Mouse (Mus musculus) heart, embryonic 12.5 days (tissue): ENCODE results near the gene Resp18. TPM values are rescaled to one million over a fixed set of nuclear protein-coding genes. Genes with fewer than 3 reads are reported as not detected.

ENCODE experiments used
- ATAC-seq: fragments of 200-750 bp; cut with Nextera tagmentation; 2 replicates; pipeline ENCODE4 v1.8.0; 2017; ENCODE audit warnings: moderate TSS enrichment, moderate library complexity; ENCODE audit not compliant: insufficient number of reproducible peaks, low FRiP score
- H3K27ac ChIP-seq: fragments of 300-500 bp; sonication (generic); 2 replicates; pipeline ENCODE4 v1.5.1; 2016; ENCODE audit warnings: mild to moderate bottlenecking, moderate library complexity; ENCODE audit not compliant: poor library complexity, severe bottlenecking
- H3K27me3 ChIP-seq: fragments of 300-500 bp; sonication (generic); replicated peaks from 2 replicates; pipeline ENCODE4 v1.6.1; 2016; ENCODE audit warnings: mild to moderate bottlenecking, moderate library complexity
- H3K36me3 ChIP-seq: fragments of 300-500 bp; sonication (generic); 2 replicates; pipeline ENCODE4 v1.6.1; 2016; ENCODE audit warnings: mild to moderate bottlenecking, moderate library complexity
- H3K4me1 ChIP-seq: fragments of 300-500 bp; sonication (generic); replicated peaks from 2 replicates; pipeline ENCODE4 v1.6.1; 2016; ENCODE audit warnings: mild to moderate bottlenecking
- H3K4me2 ChIP-seq: fragments of 300-500 bp; sonication (generic); 2 replicates; pipeline ENCODE4 v1.6.1; 2016; ENCODE audit warnings: mild to moderate bottlenecking, moderate library complexity
- H3K4me3 ChIP-seq: fragments of 300-500 bp; sonication (generic); 2 replicates; pipeline ENCODE4 v1.5.1; 2016; ENCODE audit warnings: mild to moderate bottlenecking
- H3K9ac ChIP-seq: fragments of 300-500 bp; sonication (generic); 2 replicates; pipeline ENCODE4 v1.6.1; 2016; ENCODE audit warnings: mild to moderate bottlenecking, moderate library complexity
- H3K9me3 ChIP-seq: fragments of 300-500 bp; sonication (generic); replicated peaks from 2 replicates; pipeline ENCODE4 v1.6.1; 2016; ENCODE audit warnings: mild to moderate bottlenecking, moderate library complexity
- WGBS: fragments of 180-500 bp; shearing (Covaris S2); methylation state at CpG from one replicate; pipeline ENCODE4 v1.1.7; 2016; 5-methylcytosine and 5-hydroxymethylcytosine counted together
- polyA plus RNA-seq: library from polyadenylated mRNA; unstranded; fragments of >200 nt; fragmentation: Nextera tagmentation; extraction: Ambion mirVana; gene quantifications from 2 replicates; pipeline ENCODE4 v1.2.1, GENCODE M21; 2016

The Resp18 gene
- polyA plus RNA-seq, 1 experiment from 2014 or later, result not detected

DNA sequence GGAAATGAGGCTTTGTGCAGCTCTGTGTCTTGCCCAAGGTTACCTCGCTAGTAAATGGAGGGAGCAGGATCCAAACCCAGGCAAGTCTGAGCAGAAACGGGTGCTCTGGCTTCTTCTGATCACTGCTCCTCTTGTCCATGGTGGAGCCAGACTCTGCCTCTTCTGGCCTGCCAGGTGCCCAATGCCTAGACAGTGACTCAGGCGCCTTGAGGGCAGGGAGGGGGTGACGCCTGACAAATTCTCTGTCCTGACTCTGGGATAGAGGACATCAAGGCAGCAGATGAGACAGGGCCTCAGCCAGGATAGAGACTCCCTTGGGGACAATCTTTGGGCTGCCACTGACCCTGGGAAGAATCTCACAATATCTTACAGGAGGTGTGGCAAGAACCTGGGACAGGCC is 47.0 kb downstream of the Resp18 start:
- H3K4me2 ChIP-seq, result no peak overlapping the region
- no peak for ATAC-seq
- H3K4me1 ChIP-seq, result peaks cover 14% of the 10 kb centered on the region
- no peaks in the 10 kb centered on the region for H3K9me3 ChIP-seq
- H3K36me3 ChIP-seq, result no peaks in the 10 kb centered on the region
- WGBS, result 61% methylated on average over 4 of the region's 4 CpGs
- no peaks in the 10 kb centered on the region; the same call in 1 of the 2 replicates for H3K27me3 ChIP-seq
- H3K4me3 ChIP-seq, result no peak overlapping the region
- no peak overlapping the region for H3K9ac ChIP-seq
- H3K27ac ChIP-seq, result no peak overlapping the region

DNA sequence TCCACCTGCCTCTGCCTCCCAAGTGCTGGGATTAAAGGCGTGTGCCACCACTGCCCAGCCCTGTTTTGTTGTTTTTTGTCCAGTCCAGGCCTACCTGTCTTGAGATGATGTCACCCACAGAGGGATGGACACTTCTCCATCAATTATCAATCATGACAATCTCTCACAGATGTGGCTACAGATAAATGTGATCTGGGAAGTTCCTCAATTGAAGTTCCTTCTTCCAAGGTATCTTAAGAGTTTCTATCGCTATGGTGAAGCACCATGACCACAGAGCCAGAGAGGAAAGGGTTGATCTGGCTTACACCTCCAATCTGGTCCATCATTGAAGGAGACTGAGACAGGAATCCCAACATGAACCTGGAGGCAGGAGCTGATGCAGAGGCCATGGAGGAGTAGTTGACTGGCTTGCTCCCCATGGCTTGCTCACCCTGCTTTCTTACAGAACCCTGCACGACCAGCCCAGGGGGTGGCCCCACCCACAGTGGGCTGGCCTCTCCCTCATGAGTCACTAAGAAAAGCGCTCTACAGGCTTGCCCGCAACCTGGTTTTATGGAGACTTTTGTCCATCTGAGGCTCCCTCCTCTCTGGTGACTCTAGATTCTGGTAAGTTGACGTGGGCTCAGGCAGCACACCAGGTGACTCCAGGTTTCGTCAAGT is 47.8 kb downstream of the Resp18 start:
- Histone ChIP-seq H3K27me3 (no peaks in the 10 kb centered on the region; the same call in 1 of the 2 replicates), H3K4me2 (no peak overlapping the region), H3K9me3 (no peaks in the 10 kb centered on the region), H3K4me1 (peaks cover 13% of the 10 kb centered on the region), H3K36me3 (no peaks in the 10 kb centered on the region), H3K4me3 (no peak overlapping the region), H3K9ac (no peak overlapping the region), H3K27ac (no peak overlapping the region)
- ATAC-seq, result no peak
- WGBS, result 79% methylated on average over 7 of the region's 7 CpGs

DNA sequence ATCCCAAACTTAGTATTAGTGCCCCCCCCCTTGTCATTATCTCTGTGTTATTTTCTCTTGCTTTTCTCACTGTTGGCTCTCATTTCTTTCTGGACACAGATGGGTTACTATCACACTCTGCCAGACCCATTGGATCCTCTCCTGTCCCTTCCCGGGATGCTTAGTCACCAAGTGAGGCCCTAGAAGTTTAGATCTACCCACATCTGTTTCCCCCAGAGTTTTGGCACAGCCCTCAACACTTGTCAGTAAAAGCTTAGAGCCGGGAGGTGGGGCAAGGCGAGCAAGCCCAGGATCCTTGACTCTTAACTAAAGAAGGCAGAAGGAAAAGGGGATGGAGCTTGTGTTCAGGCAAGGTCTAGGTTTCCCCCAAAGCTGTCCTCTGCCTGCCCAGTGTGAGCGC is 49.1 kb downstream of the Resp18 start:
- Histone ChIP-seq H3K27ac (no peak overlapping the region), H3K4me3 (no peak overlapping the region), H3K9ac (no peak overlapping the region), H3K9me3 (no peaks in the 10 kb centered on the region), H3K4me2 (no peak overlapping the region), H3K36me3 (no peaks in the 10 kb centered on the region), H3K27me3 (no peaks in the 10 kb centered on the region; the same call in 1 of the 2 replicates), H3K4me1 (peaks cover 11% of the 10 kb centered on the region)
- ATAC-seq, result no peak
- WGBS, result 50% methylated on average over 4 of the region's 4 CpGs

- 50% methylated on average over 1 of the region's 1 CpGs for WGBS
Observed at GRCm38 (mm10) chr1:75227653-75228052, 50.6 kb downstream of the Resp18 start.

GRCm38 (mm10) chr1:75226138-75226537 is 52.1 kb downstream of the Resp18 start:
- ATAC-seq, result no peak
- no peak overlapping the region for H3K4me3 ChIP-seq
- peaks cover 17% of the 10 kb centered on the region for H3K27me3 ChIP-seq

More at GRCm38 (mm10) chr1:75227653-75228052, 50.6 kb downstream of the Resp18 start:
- H3K36me3 ChIP-seq, result no peaks in the 10 kb centered on the region
- no peaks in the 10 kb centered on the region for H3K9me3 ChIP-seq
- H3K4me3 ChIP-seq, result no peak overlapping the region
- H3K27me3 ChIP-seq, result peaks cover 3% of the 10 kb centered on the region; the same call in 1 of the 2 replicates
- ATAC-seq, result no peak
- H3K27ac ChIP-seq, result no peak overlapping the region
- no peak overlapping the region for H3K4me2 ChIP-seq
- no peak overlapping the region for H3K9ac ChIP-seq
- peaks cover 11% of the 10 kb centered on the region for H3K4me1 ChIP-seq

GRCm38 (mm10) chr1:75225473-75225872 is 52.7 kb downstream of the Resp18 start:
- Histone ChIP-seq H3K27me3 (peaks cover 24% of the 10 kb centered on the region), H3K4me2 (no peak overlapping the region), H3K36me3 (no peaks in the 10 kb centered on the region), H3K4me1 (peaks cover 11% of the 10 kb centered on the region), H3K9me3 (no peaks in the 10 kb centered on the region), H3K27ac (no peak overlapping the region), H3K9ac (no peak overlapping the region), H3K4me3 (no peak overlapping the region)
- WGBS, result 39% methylated on average over 3 of the region's 3 CpGs
- ATAC-seq, result no peak

More at GRCm38 (mm10) chr1:75226138-75226537, 52.1 kb downstream of the Resp18 start:
- no peaks in the 10 kb centered on the region for H3K36me3 ChIP-seq
- peaks cover 11% of the 10 kb centered on the region for H3K4me1 ChIP-seq
- no peaks in the 10 kb centered on the region for H3K9me3 ChIP-seq
- no peak overlapping the region for H3K9ac ChIP-seq
- WGBS, result 67% methylated on average over 2 of the region's 2 CpGs
- H3K27ac ChIP-seq, result no peak overlapping the region
- H3K4me2 ChIP-seq, result no peak overlapping the region

DNA sequence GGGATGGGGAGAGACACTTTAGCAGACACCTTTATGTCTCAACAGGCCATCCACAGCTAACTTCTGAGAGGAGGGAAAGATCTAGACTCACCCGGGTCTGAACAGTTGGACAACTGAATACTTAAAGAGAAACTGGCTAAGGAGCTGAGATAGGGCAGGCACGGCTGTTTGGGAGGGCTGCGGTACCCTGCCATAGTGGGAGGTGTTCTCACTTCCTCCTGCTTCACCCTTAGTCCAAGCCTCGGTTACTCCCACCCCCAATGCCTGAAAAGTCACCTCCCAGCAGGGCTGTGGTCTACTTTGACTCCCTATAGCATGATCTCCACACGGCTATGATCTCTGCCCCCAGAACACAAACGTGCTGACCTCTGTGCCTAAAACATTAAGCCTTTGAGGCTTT is 54.7 kb downstream of the Resp18 start:
- Histone ChIP-seq H3K9me3 (no peaks in the 10 kb centered on the region), H3K4me3 (no peak overlapping the region), H3K4me1 (peaks cover 20% of the 10 kb centered on the region), H3K27me3 (peaks cover 39% of the 10 kb centered on the region), H3K4me2 (no peak overlapping the region), H3K9ac (no peak overlapping the region), H3K27ac (no peak overlapping the region), H3K36me3 (no peaks in the 10 kb centered on the region)
- ATAC-seq, result no peak
- WGBS, result 54% methylated on average over 6 of the region's 6 CpGs

- H3K36me3 ChIP-seq, result no peaks in the 10 kb centered on the region
- peaks cover 26% of the 10 kb centered on the region for H3K4me1 ChIP-seq
- no peak overlapping the region for H3K4me2 ChIP-seq
- no peak overlapping the region for H3K4me3 ChIP-seq
- H3K9me3 ChIP-seq, result no peaks in the 10 kb centered on the region
- H3K9ac ChIP-seq, result no peak overlapping the region
- H3K27me3 ChIP-seq, result peaks cover 45% of the 10 kb centered on the region
- ATAC-seq, result no peak
- 71% methylated on average over 6 of the region's 6 CpGs for WGBS
- H3K27ac ChIP-seq, result no peak overlapping the region
Observed at GRCm38 (mm10) chr1:75222926-75223325, 55.3 kb downstream of the Resp18 start.

Other genes starting within 250 kb of the Resp18 start
- 6.0 and 6.9 TPM in 2 replicates for gene Nhej1, start 153.2 kb downstream of the Resp18 start, polyA plus RNA-seq
- 0.21 and 0.22 TPM in 2 replicates for gene Slc23a3, start 144.5 kb downstream of the Resp18 start, polyA plus RNA-seq
- gene Cnppd1, start 135.7 kb downstream of the Resp18 start, polyA plus RNA-seq, result 39.9 and 41.1 TPM in 2 replicates
- 36.3 and 40.5 TPM in 2 replicates for gene Retreg2, start 135.6 kb downstream of the Resp18 start, polyA plus RNA-seq
- gene Zfand2b, start 109.8 kb downstream of the Resp18 start, polyA plus RNA-seq, result 26.1 and 26.7 TPM in 2 replicates
- gene Abcb6, start 98.0 kb downstream of the Resp18 start, polyA plus RNA-seq, result 16.6 TPM in 2 replicates
- 26.7 and 29.3 TPM in 2 replicates for gene Ankzf1, start 86.3 kb downstream of the Resp18 start, polyA plus RNA-seq
- 33.6 and 35.4 TPM in 2 replicates for gene Atg9a, start 86.2 kb downstream of the Resp18 start, polyA plus RNA-seq
- gene Glb1l, start 67.6 kb downstream of the Resp18 start, polyA plus RNA-seq, result 9.6 and 11.1 TPM in 2 replicates
- gene Stk16, start 67.6 kb downstream of the Resp18 start, polyA plus RNA-seq, result 78.0 and 83.1 TPM in 2 replicates
- gene Tuba4a, start 58.5 kb downstream of the Resp18 start, polyA plus RNA-seq, result 34.1 and 38.0 TPM in 2 replicates
- gene A630095N17Rik, start 46.3 kb downstream of the Resp18 start, polyA plus RNA-seq, result not detected in 2 replicates
- 34.5 and 37.5 TPM in 2 replicates for gene Dnajb2, start 42.0 kb downstream of the Resp18 start, polyA plus RNA-seq
- 0.69 and 0.96 TPM in 2 replicates for gene Ptprn, start 13.9 kb downstream of the Resp18 start, polyA plus RNA-seq
- gene Dnpep, start 39.6 kb upstream of the Resp18 start, polyA plus RNA-seq, result 113 TPM in 2 replicates
- gene Des, start 81.9 kb upstream of the Resp18 start, polyA plus RNA-seq, result 500 and 521 TPM in 2 replicates
- gene Speg, start 96.9 kb upstream of the Resp18 start, polyA plus RNA-seq, result 61.5 and 67.4 TPM in 2 replicates
- 67.7 and 69.1 TPM in 2 replicates for gene Gmppa, start 157.5 kb upstream of the Resp18 start, polyA plus RNA-seq
- gene Asic4, start 172.0 kb upstream of the Resp18 start, polyA plus RNA-seq, result 0.24 and 0.33 TPM in 2 replicates
- 35.2 and 37.8 TPM in 2 replicates for gene Chpf, start 200.9 kb upstream of the Resp18 start, polyA plus RNA-seq
- gene Tmem198, start 201.1 kb upstream of the Resp18 start, polyA plus RNA-seq, result 0.41 and 0.49 TPM in 2 replicates
- 137 and 147 TPM in 2 replicates for gene Obsl1, start 228.0 kb upstream of the Resp18 start, polyA plus RNA-seq
- gene Inha, start 228.7 kb upstream of the Resp18 start, polyA plus RNA-seq, result 7.5 and 9.2 TPM in 2 replicates
- gene Stk11ip, start 243.1 kb upstream of the Resp18 start, polyA plus RNA-seq, result 20.5 and 20.9 TPM in 2 replicates